Mouse (Mus musculus) liver, adult 2 months (tissue): Measurements from ENCODE around the gene Rad51b. TPM values are rescaled to one million over a fixed set of nuclear protein-coding genes. Genes with fewer than 3 reads are reported as not detected.

Experiments used
- DNase-seq: peaks from one replicate; pipeline ENCODE4 v3.0.0-alpha.2; 2011; ENCODE audit warnings: low read depth, low spot score; ENCODE audit errors: extremely low read depth
- H3K27ac ChIP-seq: fragments of 200-500 bp; replicated peaks from 2 replicates; pipeline ENCODE4 v1.5.1; 2012; ENCODE audit warnings: low read depth, mild to moderate bottlenecking, control low read depth, inconsistent platforms, low read length; ENCODE audit not compliant: insufficient read depth
- H3K27me3 ChIP-seq: fragments of 200-500 bp; 2 replicates; pipeline ENCODE4 v1.6.1; 2012; ENCODE audit warnings: mild to moderate bottlenecking, moderate library complexity, low read length, inconsistent platforms; ENCODE audit not compliant: control insufficient read depth, insufficient read depth
- H3K36me3 ChIP-seq: fragments of 200-500 bp; 2 replicates; pipeline ENCODE4 v1.6.1; 2012; ENCODE audit warnings: low read length, inconsistent platforms; ENCODE audit not compliant: control insufficient read depth, insufficient read depth
- H3K4me1 ChIP-seq: fragments of 200-500 bp; 2 replicates; pipeline ENCODE4 v1.6.1; 2011; ENCODE audit warnings: low read length; ENCODE audit not compliant: control insufficient read depth, insufficient read depth
- H3K4me3 ChIP-seq: fragments of 200-500 bp; 2 replicates; pipeline ENCODE4 v1.5.1; 2011; ENCODE audit warnings: low read depth, mild to moderate bottlenecking, control low read depth, low read length, moderate library complexity; ENCODE audit not compliant: insufficient read depth
- H3K79me2 ChIP-seq: fragments of 200-500 bp; 2 replicates; pipeline ENCODE4 v1.6.1; 2012; ENCODE audit warnings: inconsistent platforms, mild to moderate bottlenecking, low read length, moderate library complexity; ENCODE audit not compliant: control insufficient read depth, insufficient read depth
- H3K9ac ChIP-seq: fragments of 200-500 bp; 2 replicates; pipeline ENCODE4 v1.6.1; 2012; ENCODE audit warnings: low read depth, mild to moderate bottlenecking, control low read depth, inconsistent platforms, low read length
- CTCF ChIP-seq: fragments of 200-500 bp; IDR thresholded peaks from 2 replicates; pipeline ENCODE4 v1.5.1; 2011; ENCODE audit warnings: low read depth, low read length, control low read depth
- POLR2A ChIP-seq: fragments of 200-500 bp; IDR thresholded peaks from 2 replicates; pipeline ENCODE4 v1.6.1; 2011; ENCODE audit warnings: low read length, control low read depth; ENCODE audit not compliant: insufficient read depth; ENCODE audit errors: extremely low read depth
- WGBS: fragments of 180-500 bp; shearing (Covaris S2); methylation state at CpG from one replicate; pipeline ENCODE4 v1.1.7; 2018; 5-methylcytosine and 5-hydroxymethylcytosine counted together
- polyA plus RNA-seq: library from polyadenylated mRNA; depleted of rRNA; stranded (reverse); fragments of >200 nt; gene quantifications from 2 replicates; pipeline ENCODE4 v1.2.3, GENCODE M21; 2012
- total RNA-seq: library from RNA; depleted of rRNA; stranded (reverse); fragments of >200 nt; gene quantifications from 2 replicates; pipeline ENCODE4 v1.2.3, GENCODE M21; 2014

Gene Rad51b
- total and polyA plus RNA-seq, 2 experiments = 0.55 to 1.7 TPM

DNA sequence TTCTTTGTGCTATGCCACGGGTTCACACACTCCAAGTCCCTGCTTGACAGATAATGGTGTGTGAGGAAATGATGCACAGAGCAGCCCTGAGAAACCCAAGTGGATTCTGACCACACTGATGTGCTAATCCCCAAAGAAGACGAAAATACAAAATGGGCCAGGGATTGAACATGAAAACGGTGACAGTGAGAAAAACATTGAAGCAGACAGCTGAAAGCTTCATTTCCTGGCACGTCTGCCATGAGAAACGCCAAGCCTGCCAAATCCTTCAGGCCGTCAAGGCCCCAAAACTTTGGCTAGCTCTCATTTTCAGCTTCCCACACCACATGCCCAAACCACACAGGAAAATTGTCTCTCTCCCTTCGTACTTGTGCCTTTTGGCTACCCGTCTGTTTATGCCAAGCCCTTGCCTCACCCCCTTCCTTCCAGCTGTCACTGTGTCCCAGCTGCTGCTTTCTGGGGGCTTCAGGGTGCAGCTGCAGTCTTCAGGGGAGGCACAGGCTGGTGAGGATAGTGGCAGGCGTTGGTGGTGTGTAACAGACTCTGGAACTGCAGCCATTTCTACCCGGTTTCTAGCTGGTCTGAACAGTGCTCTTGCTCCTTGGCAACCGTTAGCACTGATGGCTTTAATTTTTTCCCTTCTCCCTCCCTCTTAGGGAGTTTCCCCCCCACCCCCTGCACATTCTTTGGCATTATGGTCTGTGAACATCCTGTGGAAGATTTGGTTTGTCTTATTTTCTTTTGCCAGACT is 214.5 kb downstream of the Rad51b start:
- Histone ChIP-seq H3K27ac (0 out of 2 replicates have a peak overlapping the region, but pooled peaks have one; percentile 19), H3K36me3 (no peaks in the 10 kb centered on the region), H3K4me1 (no peaks in the 10 kb centered on the region), H3K9ac (no peak overlapping the region), H3K4me3 (no peak overlapping the region), H3K79me2 (no peaks in the 10 kb centered on the region), H3K27me3 (no peaks in the 10 kb centered on the region)
- DNase-seq = no peak
- TF ChIP-seq POLR2A (no peak), CTCF (no peak)
- 86% methylated on average over 11 of the region's 11 CpGs for WGBS

DNA sequence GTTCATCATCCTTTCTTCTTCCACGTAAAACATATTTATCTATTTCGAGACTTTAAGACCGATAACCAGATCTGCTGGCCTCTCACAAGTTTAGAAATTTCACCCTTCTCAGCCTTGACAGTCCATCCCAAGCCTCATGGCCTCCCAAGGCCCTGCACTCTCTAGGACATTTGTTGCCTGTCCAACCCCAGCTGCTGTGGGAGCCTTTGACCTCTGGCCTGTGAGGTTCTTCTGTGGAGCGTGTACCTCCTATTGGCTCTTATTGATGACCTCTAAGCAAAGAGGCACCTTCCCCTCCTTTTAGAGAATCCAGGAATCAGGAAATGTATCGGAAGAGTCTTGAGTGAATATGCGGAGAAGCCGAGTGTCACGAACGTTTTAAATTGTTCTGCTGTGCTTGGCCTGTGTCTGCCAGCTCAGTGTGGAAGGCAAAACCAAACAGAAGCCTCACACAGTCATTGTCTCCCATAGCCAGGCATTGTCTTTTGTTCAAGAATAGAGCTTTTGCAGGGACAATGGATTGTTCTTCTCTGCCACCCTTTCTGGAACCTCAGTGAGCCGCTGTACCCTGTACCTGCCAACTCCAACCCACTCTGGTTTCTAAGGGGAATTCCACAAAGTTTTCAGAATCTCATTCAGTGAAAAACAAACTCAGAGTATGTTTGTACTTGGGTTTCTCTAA is 215.3 kb downstream of the Rad51b start:
- WGBS = 87% methylated on average over 10 of the region's 10 CpGs
- Histone ChIP-seq H3K4me3 (no peak overlapping the region), H3K27ac (no peak overlapping the region), H3K9ac (no peak overlapping the region), H3K4me1 (no peaks in the 10 kb centered on the region), H3K27me3 (no peaks in the 10 kb centered on the region), H3K79me2 (no peaks in the 10 kb centered on the region), H3K36me3 (no peaks in the 10 kb centered on the region)
- no peak for DNase-seq
- TF ChIP-seq CTCF (no peak), POLR2A (no peak)

DNA sequence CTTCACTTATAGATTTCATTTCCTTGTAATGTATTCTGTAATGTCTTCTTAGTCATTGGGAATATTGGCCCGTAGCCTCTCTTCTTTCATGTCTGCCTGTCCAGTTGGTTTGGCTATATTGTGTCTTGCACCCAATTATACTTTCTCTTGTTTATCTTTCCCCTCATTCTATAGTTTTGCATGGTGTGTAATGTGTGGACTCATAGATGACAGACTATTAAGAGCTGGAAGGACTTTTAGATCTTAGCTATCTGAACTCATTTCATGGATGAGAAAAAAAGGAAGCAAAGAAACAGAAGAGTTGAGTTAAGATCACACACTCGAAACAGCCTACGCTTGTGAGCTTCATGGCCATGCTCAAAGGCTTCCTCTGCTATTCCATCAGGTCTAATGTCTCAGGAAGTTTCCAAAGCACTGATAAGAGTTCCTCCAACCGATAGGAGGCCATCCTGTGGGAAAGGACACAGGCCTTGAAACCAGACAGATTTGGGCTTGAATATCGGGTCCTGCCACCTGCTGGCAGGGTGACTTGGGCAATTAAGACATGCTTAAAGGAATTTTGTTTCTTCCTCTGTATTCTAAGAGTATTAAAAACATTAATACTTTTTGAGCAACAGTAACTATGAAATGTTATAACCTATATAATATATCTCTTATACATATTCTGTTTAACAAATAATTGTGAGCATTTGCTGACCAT is 216.1 kb downstream of the Rad51b start:
- H3K36me3 ChIP-seq = no peaks in the 10 kb centered on the region
- no peak for DNase-seq
- H3K27me3 ChIP-seq = no peaks in the 10 kb centered on the region
- H3K27ac ChIP-seq = no peak overlapping the region
- 79% methylated on average over 5 of the region's 5 CpGs for WGBS
- H3K79me2 ChIP-seq = no peaks in the 10 kb centered on the region
- H3K4me3 ChIP-seq = no peak overlapping the region
- no peaks in the 10 kb centered on the region for H3K4me1 ChIP-seq
- TF ChIP-seq CTCF (peak; percentile 34; the same call in 1 of the 2 replicates), POLR2A (no peak)
- H3K9ac ChIP-seq = no peak overlapping the region

- WGBS = 99% methylated on average over 3 of the region's 3 CpGs
- H3K4me1 ChIP-seq = no peaks in the 10 kb centered on the region
Observed at GRCm38 (mm10) chr12:79514680-79515079, 217.6 kb downstream of the Rad51b start.

GRCm38 (mm10) chr12:79522374-79522773 is 225.3 kb downstream of the Rad51b start:
- WGBS = 71% methylated on average over 1 of the region's 1 CpGs
- no peak overlapping the region for H3K9ac ChIP-seq
- no peak for TF ChIP-seq CTCF
- no peak for TF ChIP-seq POLR2A
- H3K27ac ChIP-seq = no peak overlapping the region
- H3K27me3 ChIP-seq = no peaks in the 10 kb centered on the region
- H3K36me3 ChIP-seq = no peaks in the 10 kb centered on the region
- H3K4me1 ChIP-seq = peaks cover 9% of the 10 kb centered on the region; the same call in 1 of the 2 replicates
- H3K4me3 ChIP-seq = no peak overlapping the region
- H3K79me2 ChIP-seq = no peaks in the 10 kb centered on the region
- DNase-seq = peak; percentile 37

More at GRCm38 (mm10) chr12:79514680-79515079, 217.6 kb downstream of the Rad51b start:
- DNase-seq = no peak
- TF ChIP-seq POLR2A (no peak), CTCF (no peak)
- H3K79me2 ChIP-seq = no peaks in the 10 kb centered on the region
- H3K27me3 ChIP-seq = no peaks in the 10 kb centered on the region
- H3K9ac ChIP-seq = no peak overlapping the region
- H3K36me3 ChIP-seq = no peaks in the 10 kb centered on the region
- H3K27ac ChIP-seq = no peak overlapping the region
- H3K4me3 ChIP-seq = no peak overlapping the region
